In genomic region chr5:115470766-115471531, GRCm38 (mm10) we compare ENCODE assay signal across 8 mouse cellular contexts. TPM values are rescaled to one million over a fixed set of nuclear protein-coding genes. Genes with fewer than 3 reads are reported as not detected.
DNase-seq lines count a peak whose midpoint lies in the region; ATAC-seq and TF ChIP-seq lines count a peak whose summit lies in the region.
"Had no signal": no experiment of that assay in that cellular context is flagged by ENCODE, and none has a peak within 500 bp of the region (broad histone marks: within the 10 kb centered on the region; RNA-seq: fewer than 3 reads in every experiment).

No protein-coding gene starts in this region.

- H3K4me1 ChIP-seq in limb, embryonic 14.5 days (ENCODE audit: control insufficient read depth, insufficient read depth, low read length): peaks cover 2% of the 10 kb centered on the region; the same call in 1 of the 2 replicates
- peaks cover 4% of the 10 kb centered on the region; the same call in 1 of the 2 replicates for H3K4me1 ChIP-seq in neural tube, embryonic 14.5 days (ENCODE audit: control insufficient read depth, insufficient read depth, low read length)

- no peak overlapping the region for H3K4me2 ChIP-seq in limb, embryonic 14.5 days (replicated peaks; ENCODE audit: low read depth, low read length, severe bottlenecking)
- H3K4me2 ChIP-seq in neural tube, embryonic 14.5 days (ENCODE audit: low read depth, low read length): peak overlapping the region; percentile 19; the same call in 1 of the 2 replicates

- no peaks in the 10 kb centered on the region for H3K9me3 ChIP-seq in limb, embryonic 14.5 days (ENCODE audit: control insufficient read depth, low read length)
- H3K9me3 ChIP-seq in neural tube, embryonic 14.5 days (ENCODE audit: control insufficient read depth, low read length): no peaks in the 10 kb centered on the region

- ATAC-seq in limb, embryonic 14.5 days (ENCODE audit: low FRiP score, low read depth): no peak; the same call in 1 of the 2 replicates
- ATAC-seq in neural tube, embryonic 14.5 days (ENCODE audit: low read depth): no peak

- no peaks in the 10 kb centered on the region for H3K27me3 ChIP-seq in limb, embryonic 14.5 days (ENCODE audit: control insufficient read depth, insufficient read depth, low read length)
- no peaks in the 10 kb centered on the region for H3K27me3 ChIP-seq in neural tube, embryonic 14.5 days (ENCODE audit: control insufficient read depth, insufficient read depth, low read length)

- DNase-seq in layer of hippocampus, adult 2 months (ENCODE audit: low spot score in 2 of 2): peak in 1 of 2 experiments; percentile 61
- no peak for DNase-seq in layer of hippocampus, adult 9-11 months
- DNase-seq in MN1 (ENCODE audit: low spot score): peak; percentile 64
- peak; percentile 72 to 77 for DNase-seq in cerebellum, postnatal 10 days
- DNase-seq in heart, postnatal 4 days: peak; percentile 70
- peak; percentile 67 for DNase-seq in limb, embryonic 14.5 days (ENCODE audit: low spot score)

- no peak for TF ChIP-seq POLR2A in limb, embryonic 14.5 days (IDR thresholded peaks at IDR 0.05; ENCODE audit: borderline replicate concordance, extremely low read depth, insufficient read depth, insufficient read length)

- TF ChIP-seq CTCF in layer of hippocampus, adult 2 months (conservative IDR thresholded peaks at IDR 0.05): peak; percentile 94

- 40% methylated on average over 20 of the region's 20 CpGs for WGBS in limb, embryonic 14.5 days
- 25% methylated on average over 20 of the region's 20 CpGs for WGBS in neural tube, embryonic 14.5 days

- no peak overlapping the region for H3K9ac ChIP-seq in limb, embryonic 14.5 days (ENCODE audit: low read depth, low read length, severe bottlenecking)
- H3K9ac ChIP-seq in neural tube, embryonic 14.5 days (replicated peaks; ENCODE audit: low read depth, low read length): no peak overlapping the region

- H3K36me3 ChIP-seq in limb, embryonic 14.5 days (ENCODE audit: control insufficient read depth, insufficient read depth, low read length): no peaks in the 10 kb centered on the region
- H3K36me3 ChIP-seq in neural tube, embryonic 14.5 days (ENCODE audit: control insufficient read depth, insufficient read depth, low read length): no peaks in the 10 kb centered on the region

- H3K27ac ChIP-seq in layer of hippocampus, adult 2 months: no peak overlapping the region
- H3K27ac ChIP-seq in limb, embryonic 14.5 days (replicated peaks; ENCODE audit: low read depth, low read length): no peak overlapping the region
- no peak overlapping the region for H3K27ac ChIP-seq in neural tube, embryonic 14.5 days (ENCODE audit: low read depth, low read length)

- H3K4me3 ChIP-seq in layer of hippocampus, adult 2 months: no peak overlapping the region
- no peak overlapping the region for H3K4me3 ChIP-seq in limb, embryonic 14.5 days (replicated peaks; ENCODE audit: low read length)
- no peak overlapping the region for H3K4me3 ChIP-seq in neural tube, embryonic 14.5 days (ENCODE audit: low read depth, low read length)

RNA-seq across cellular contexts. Expression of gene Pla2g1b, which starts 4.9 kb away (rescaled TPM):
- total RNA-seq in layer of hippocampus, adult 2 months (2021): not detected
- not detected for total RNA-seq in heart, postnatal 4 days (2021)
- polyA plus RNA-seq in limb, embryonic 14.5 days (2012; rRNA removed): not detected in 2 replicates
- polyA plus RNA-seq in limb, embryonic 14.5 days (2014; fragmentation: Nextera tagmentation; extraction: Ambion mirVana): not detected in 2 replicates
- polyA plus RNA-seq in neural tube, embryonic 14.5 days (2014; fragmentation: Nextera tagmentation; extraction: Ambion mirVana): 0.58 TPM in 1 of 2 replicates, not detected in the other
- total RNA-seq: heart, adult 18-20 months had no signal

RNA-seq across cellular contexts. Expression of gene Sirt4, which starts 13.6 kb away (rescaled TPM):
- total RNA-seq in layer of hippocampus, adult 2 months (2021): 10 to 100 TPM; 37.8 to 56.5 TPM
- 10 to 100 TPM; 10.5 to 12.7 TPM for total RNA-seq in heart, postnatal 4 days (2021)
- polyA plus RNA-seq in limb, embryonic 14.5 days (2012; rRNA removed): 69.2 and 82.4 TPM in 2 replicates
- polyA plus RNA-seq in limb, embryonic 14.5 days (2014; fragmentation: Nextera tagmentation; extraction: Ambion mirVana): 20.4 and 24.1 TPM in 2 replicates
- polyA plus RNA-seq in neural tube, embryonic 14.5 days (2014; fragmentation: Nextera tagmentation; extraction: Ambion mirVana): 26.0 and 32.6 TPM in 2 replicates

RNA-seq across cellular contexts. Expression of gene Pxn, which starts 35.5 kb away (rescaled TPM):
- 10 to 100 TPM; 40.8 to 47.3 TPM for total RNA-seq in layer of hippocampus, adult 2 months (2021)
- total RNA-seq in heart, postnatal 4 days (2021): 10 to 100 TPM; 62.9 to 66.0 TPM
- 119 and 145 TPM in 2 replicates for polyA plus RNA-seq in limb, embryonic 14.5 days (2012; rRNA removed)
- polyA plus RNA-seq in limb, embryonic 14.5 days (2014; fragmentation: Nextera tagmentation; extraction: Ambion mirVana): 25.0 and 26.3 TPM in 2 replicates
- 8.5 and 11.1 TPM in 2 replicates for polyA plus RNA-seq in neural tube, embryonic 14.5 days (2014; fragmentation: Nextera tagmentation; extraction: Ambion mirVana)

RNA-seq across cellular contexts. Expression of gene Msi1, which starts 41.5 kb away (rescaled TPM):
- total RNA-seq in layer of hippocampus, adult 2 months (2021): 10 to 100 TPM; 48.6 to 52.4 TPM
- total RNA-seq in heart, postnatal 4 days (2021): 1 to 10 TPM; 6.2 to 7.7 TPM
- polyA plus RNA-seq in limb, embryonic 14.5 days (2012; rRNA removed): 40.6 and 51.6 TPM in 2 replicates
- polyA plus RNA-seq in limb, embryonic 14.5 days (2014; fragmentation: Nextera tagmentation; extraction: Ambion mirVana): 15.5 and 18.0 TPM in 2 replicates
- polyA plus RNA-seq in neural tube, embryonic 14.5 days (2014; fragmentation: Nextera tagmentation; extraction: Ambion mirVana): 55.1 and 55.4 TPM in 2 replicates
